Mouse (Mus musculus) E14TG2a.4 (cell line): Measurements from ENCODE around the gene Yap1.

Experiments used
- H3K27me3 ChIP-seq: 2 replicates; pipeline ENCODE4 v1.6.1; 2014; ENCODE audit warnings: low read length, control low read depth; ENCODE audit not compliant: insufficient read depth
- H3K36me3 ChIP-seq: 2 replicates; pipeline ENCODE4 v1.6.1; 2014; ENCODE audit warnings: low read length, control low read depth; ENCODE audit not compliant: insufficient read depth
- H3K4me1 ChIP-seq: replicated peaks from 2 replicates; pipeline ENCODE4 v1.6.1; 2014; ENCODE audit warnings: low read depth, low read length, control low read depth
- H3K4me3 ChIP-seq: replicated peaks from 2 replicates; pipeline ENCODE4 v1.5.1; 2014; ENCODE audit warnings: mild to moderate bottlenecking, low read length
- H3K9me3 ChIP-seq: 2 replicates; pipeline ENCODE4 v1.6.1; 2014; ENCODE audit warnings: low read length, control low read depth
- CTCF ChIP-seq: conservative IDR thresholded peaks from 2 replicates; pipeline ENCODE4 v1.5.1; 2014; ENCODE audit warnings: low read length
- NANOG ChIP-seq: IDR thresholded peaks from 2 replicates; pipeline ENCODE4 v1.6.1; 2014; ENCODE audit warnings: borderline replicate concordance, low read length, mixed read lengths
- POU5F1 ChIP-seq: IDR thresholded peaks from 2 replicates; pipeline ENCODE4 v1.6.1; 2014; ENCODE audit warnings: low read length, borderline replicate concordance

Yap1 gene

GRCm38 (mm10) chr9:7950211-7950644 is 54.2 kb downstream of the Yap1 start:
- no peaks in the 10 kb centered on the region for H3K9me3 ChIP-seq
- H3K36me3 ChIP-seq = peaks cover 89% of the 10 kb centered on the region
- no peak overlapping the region for H3K4me3 ChIP-seq
- no peaks in the 10 kb centered on the region for H3K27me3 ChIP-seq
- H3K4me1 ChIP-seq = peaks cover 22% of the 10 kb centered on the region
- TF ChIP-seq NANOG (no peak), POU5F1 (no peak), CTCF (no peak)

DNA sequence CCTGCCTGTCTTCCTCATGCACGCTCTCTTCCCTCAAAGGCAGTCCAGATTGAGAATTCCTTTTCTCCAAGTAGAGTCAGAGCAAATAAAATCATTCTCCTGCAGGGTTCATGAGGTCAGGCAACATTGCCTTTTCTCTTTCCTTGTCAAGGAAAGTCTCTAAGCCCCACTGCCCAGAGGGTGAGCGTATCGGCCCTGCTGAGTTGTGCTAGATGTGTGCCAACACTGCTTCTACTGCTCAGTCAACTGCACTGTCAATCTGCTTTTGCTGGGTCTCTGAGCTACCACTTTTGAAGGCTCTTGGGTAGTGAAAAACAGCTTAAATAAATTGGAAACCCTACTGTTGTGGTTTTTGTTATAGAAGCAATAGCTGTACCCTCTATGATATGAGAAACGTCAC is 56.5 kb downstream of the Yap1 start:
- Histone ChIP-seq H3K27me3 (no peaks in the 10 kb centered on the region), H3K4me3 (no peak overlapping the region), H3K9me3 (no peaks in the 10 kb centered on the region), H3K36me3 (peaks cover 91% of the 10 kb centered on the region), H3K4me1 (peaks cover 23% of the 10 kb centered on the region)
- TF ChIP-seq NANOG (no peak), POU5F1 (no peak), CTCF (no peak)

DNA sequence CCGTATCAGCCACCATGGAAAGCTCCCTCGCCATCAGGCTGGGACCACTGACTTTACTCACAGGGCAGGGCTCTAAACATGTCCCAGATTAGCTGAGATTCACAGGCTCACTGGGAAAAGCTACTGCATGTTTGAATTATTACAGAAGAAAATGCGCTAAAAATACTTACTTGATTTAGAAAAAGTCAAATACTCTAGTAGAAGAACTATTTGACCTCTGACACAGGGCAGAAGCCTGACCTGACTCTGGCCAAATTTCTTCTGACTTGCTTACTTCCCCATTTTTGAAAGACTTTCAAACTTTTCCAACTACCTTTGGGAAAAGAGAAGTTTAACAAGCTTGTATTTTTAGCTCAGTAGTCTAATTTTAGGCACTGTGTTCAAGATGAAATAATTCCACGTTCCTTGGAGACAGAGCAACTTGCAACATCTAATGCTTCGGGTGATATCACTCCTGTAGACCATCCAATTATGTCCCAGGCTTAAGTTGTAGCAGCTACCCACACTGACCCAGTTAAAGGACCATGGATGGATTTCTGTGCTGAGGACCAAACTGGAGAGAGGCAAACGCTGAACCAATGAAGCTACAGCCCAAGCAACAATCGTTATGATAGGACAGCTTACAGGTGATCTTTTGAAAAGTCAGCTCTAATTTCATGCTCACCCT is 60.5 kb downstream of the Yap1 start:
- peaks cover 16% of the 10 kb centered on the region for H3K4me1 ChIP-seq
- H3K27me3 ChIP-seq = no peaks in the 10 kb centered on the region
- peaks cover 89% of the 10 kb centered on the region for H3K36me3 ChIP-seq
- no peak overlapping the region for H3K4me3 ChIP-seq
- TF ChIP-seq POU5F1 (no peak), CTCF (no peak)
- no peaks in the 10 kb centered on the region for H3K9me3 ChIP-seq

GRCm38 (mm10) chr9:7942701-7943100 is 61.7 kb downstream of the Yap1 start:
- Histone ChIP-seq H3K9me3 (no peaks in the 10 kb centered on the region), H3K27me3 (no peaks in the 10 kb centered on the region), H3K36me3 (peaks cover 87% of the 10 kb centered on the region), H3K4me1 (peaks cover 20% of the 10 kb centered on the region), H3K4me3 (no peak overlapping the region)
- TF ChIP-seq POU5F1 (no peak), CTCF (no peak), NANOG (no peak)

GRCm38 (mm10) chr9:7940075-7940474 is 64.3 kb downstream of the Yap1 start:
- Histone ChIP-seq H3K4me3 (no peak overlapping the region), H3K27me3 (no peaks in the 10 kb centered on the region), H3K36me3 (peaks cover 93% of the 10 kb centered on the region), H3K9me3 (no peaks in the 10 kb centered on the region), H3K4me1 (peaks cover 25% of the 10 kb centered on the region)
- no peak for TF ChIP-seq CTCF
- no peak for TF ChIP-seq POU5F1
- no peak for TF ChIP-seq NANOG

DNA sequence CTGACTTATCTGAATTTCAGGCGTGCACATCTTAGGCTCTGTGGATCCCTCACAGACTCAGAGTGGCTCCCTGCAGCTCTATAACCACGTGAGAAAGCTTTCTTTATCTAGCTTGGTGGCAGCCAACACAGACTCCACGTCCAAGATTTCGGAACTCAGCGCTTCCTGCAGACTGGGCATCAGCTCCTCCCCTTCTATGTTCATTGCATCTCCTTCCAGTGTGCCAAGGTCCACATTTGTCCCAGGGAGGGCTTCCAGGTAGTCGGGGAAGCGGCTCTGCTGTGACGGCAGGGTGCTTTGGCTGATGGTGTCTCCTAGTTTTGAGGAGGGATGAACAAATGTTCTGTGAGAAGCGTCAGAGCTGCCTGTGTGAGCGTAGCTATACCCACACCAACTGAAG is 70.0 kb downstream of the Yap1 start:
- H3K4me3 ChIP-seq = no peak overlapping the region
- peaks cover 97% of the 10 kb centered on the region for H3K36me3 ChIP-seq
- H3K9me3 ChIP-seq = peaks cover 16% of the 10 kb centered on the region
- no peaks in the 10 kb centered on the region for H3K27me3 ChIP-seq
- TF ChIP-seq CTCF (no peak), NANOG (no peak), POU5F1 (no peak)
- peaks cover 24% of the 10 kb centered on the region for H3K4me1 ChIP-seq

GRCm38 (mm10) chr9:7929552-7929951 is 74.8 kb downstream of the Yap1 start:
- peaks cover 16% of the 10 kb centered on the region for H3K9me3 ChIP-seq

DNA sequence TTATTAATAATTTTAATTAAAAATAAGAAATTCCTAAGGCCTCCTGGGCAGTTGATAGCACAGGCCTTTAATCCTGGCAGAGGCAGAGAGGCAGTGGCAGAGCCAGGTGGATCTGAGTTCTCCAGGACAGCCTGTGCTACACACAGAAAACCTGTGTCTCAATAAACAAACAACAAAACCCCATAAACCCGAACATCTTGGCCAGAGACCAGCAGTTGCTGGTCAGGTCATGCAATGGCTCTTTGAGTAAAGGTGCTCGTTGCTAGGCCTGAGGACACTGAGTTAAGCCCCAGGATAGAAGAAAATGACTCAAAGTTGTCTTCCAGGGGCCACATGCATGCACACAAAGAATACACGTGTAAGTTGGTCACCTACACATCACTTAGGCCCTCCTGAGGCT is 75.5 kb downstream of the Yap1 start:
- no peak overlapping the region for H3K4me3 ChIP-seq
- peaks cover 11% of the 10 kb centered on the region for H3K4me1 ChIP-seq
- TF ChIP-seq CTCF (no peak), POU5F1 (no peak), NANOG (no peak)
- H3K9me3 ChIP-seq = peaks cover 16% of the 10 kb centered on the region
- H3K27me3 ChIP-seq = no peaks in the 10 kb centered on the region
- peaks cover 64% of the 10 kb centered on the region for H3K36me3 ChIP-seq

More at GRCm38 (mm10) chr9:7929552-7929951, 74.8 kb downstream of the Yap1 start:
- TF ChIP-seq NANOG = no peak
- no peak for TF ChIP-seq CTCF
- TF ChIP-seq POU5F1 = no peak
- Histone ChIP-seq H3K4me1 (peaks cover 11% of the 10 kb centered on the region), H3K27me3 (no peaks in the 10 kb centered on the region), H3K4me3 (no peak overlapping the region), H3K36me3 (peaks cover 71% of the 10 kb centered on the region)
